Mouse (Mus musculus) lung, embryonic 16.5 days (tissue): ENCODE data around the gene Wnk4. TPM values are rescaled to one million over a fixed set of nuclear protein-coding genes. Genes with fewer than 3 reads are reported as not detected.

Experiments used
- ATAC-seq: fragments of 200-750 bp; cut with Nextera tagmentation; 2 replicates; pipeline ENCODE4 v1.8.0; 2017; ENCODE audit warnings: low read depth, mild to moderate bottlenecking, moderate library complexity
- H3K27ac ChIP-seq: fragments of 300-500 bp; sonication (generic); 2 replicates; pipeline ENCODE4 v1.5.1; 2014; ENCODE audit warnings: mild to moderate bottlenecking, control low read depth, low read length
- H3K27me3 ChIP-seq: fragments of 300-500 bp; sonication (generic); 2 replicates; pipeline ENCODE4 v1.6.1; 2014; ENCODE audit warnings: low read depth, low read length, mixed read lengths; ENCODE audit not compliant: control insufficient read depth, insufficient read depth
- H3K36me3 ChIP-seq: fragments of 300-500 bp; sonication (generic); 2 replicates; pipeline ENCODE4 v1.6.1; 2014; ENCODE audit warnings: low read length; ENCODE audit not compliant: control insufficient read depth, insufficient read depth
- H3K4me1 ChIP-seq: fragments of 300-500 bp; sonication (generic); replicated peaks from 2 replicates; pipeline ENCODE4 v1.6.1; 2014; ENCODE audit warnings: low read length, mixed read lengths; ENCODE audit not compliant: control insufficient read depth, insufficient read depth
- H3K4me2 ChIP-seq: fragments of 300-500 bp; sonication (generic); 2 replicates; pipeline ENCODE4 v1.6.1; 2014; ENCODE audit warnings: low read depth, low read length, control low read depth
- H3K4me3 ChIP-seq: fragments of 300-500 bp; sonication (generic); 2 replicates; pipeline ENCODE4 v1.5.1; 2014; ENCODE audit warnings: mild to moderate bottlenecking, low read length, control low read depth
- H3K9ac ChIP-seq: fragments of 300-500 bp; sonication (generic); 2 replicates; pipeline ENCODE4 v1.6.1; 2014; ENCODE audit warnings: low read length, control low read depth
- H3K9me3 ChIP-seq: fragments of 300-500 bp; sonication (generic); 2 replicates; pipeline ENCODE4 v1.6.1; 2016; ENCODE audit warnings: low read length; ENCODE audit not compliant: control insufficient read depth
- WGBS: fragments of 180-500 bp; shearing (Covaris S2); extraction: QIAGEN DNeasy Blood & Tissue Kit; methylation state at CpG from one replicate; pipeline ENCODE4 v1.1.7; 2014; 5-methylcytosine and 5-hydroxymethylcytosine counted together
- polyA plus RNA-seq: library from polyadenylated mRNA; unstranded; fragments of >200 nt; fragmentation: Nextera tagmentation; extraction: Ambion mirVana; gene quantifications from 2 replicates; pipeline ENCODE4 v1.2.1, GENCODE M21; 2015

Wnk4 gene
- polyA plus RNA-seq, 1 experiment from 2014 or later = 5.8 TPM

DNA sequence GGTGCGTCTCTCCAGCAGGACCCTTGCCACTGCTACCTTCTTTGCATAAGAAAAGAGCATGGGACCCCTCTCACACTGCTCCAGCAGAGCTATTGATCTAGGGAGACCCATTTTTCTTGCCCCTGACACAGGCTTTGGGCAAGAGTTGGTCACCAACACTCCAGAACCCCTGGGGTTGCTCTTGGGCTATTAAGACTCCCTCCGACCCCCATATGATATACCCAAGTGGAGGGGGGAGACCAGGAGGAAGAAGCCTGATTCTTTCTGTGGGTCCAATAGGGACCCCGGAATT lies 3.6 kb downstream of the Wnk4 start:
- Histone ChIP-seq H3K9ac (no peak overlapping the region), H3K27me3 (peaks cover 35% of the 10 kb centered on the region), H3K27ac (no peak overlapping the region), H3K4me2 (no peak overlapping the region), H3K4me3 (no peak overlapping the region), H3K36me3 (peaks cover under 1% of the 10 kb centered on the region), H3K4me1 (peaks cover 35% of the 10 kb centered on the region), H3K9me3 (no peaks in the 10 kb centered on the region)
- WGBS = 38% methylated on average over 3 of the region's 3 CpGs
- ATAC-seq = no peak

DNA sequence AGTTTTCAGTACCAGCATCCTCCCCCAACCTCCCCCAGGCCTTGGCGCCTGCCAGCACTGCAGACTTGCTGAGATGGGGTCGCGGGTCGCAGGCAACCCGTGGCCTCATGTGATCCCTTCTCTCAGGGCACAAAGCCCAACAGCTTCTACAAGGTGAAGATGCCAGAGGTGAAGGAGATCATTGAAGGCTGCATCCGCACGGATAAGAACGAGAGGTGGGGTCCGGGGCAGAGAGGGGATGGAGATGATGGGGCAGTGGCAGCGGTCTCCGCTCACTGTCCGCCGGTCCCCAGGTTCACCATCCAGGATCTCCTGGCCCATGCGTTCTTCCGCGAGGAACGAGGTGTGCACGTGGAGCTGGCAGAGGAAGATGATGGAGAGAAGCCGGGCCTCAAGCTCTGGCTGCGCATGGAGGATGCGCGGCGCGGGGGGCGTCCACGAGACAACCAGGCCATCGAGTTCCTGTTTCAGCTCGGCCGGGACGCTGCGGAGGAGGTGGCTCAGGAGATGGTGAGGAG lies 4.6 kb downstream of the Wnk4 start:
- H3K4me3 ChIP-seq = peak overlapping the region; percentile 33
- no peak for ATAC-seq
- peak overlapping the region; percentile 46; the same call in 1 of the 2 replicates for H3K9ac ChIP-seq
- H3K9me3 ChIP-seq = no peaks in the 10 kb centered on the region
- peak overlapping the region; percentile 54 for H3K4me2 ChIP-seq
- H3K36me3 ChIP-seq = no peaks in the 10 kb centered on the region
- 8% methylated on average over 31 of the region's 31 CpGs for WGBS
- H3K27ac ChIP-seq = no peak overlapping the region
- peaks cover 35% of the 10 kb centered on the region for H3K27me3 ChIP-seq
- peaks cover 32% of the 10 kb centered on the region for H3K4me1 ChIP-seq

DNA sequence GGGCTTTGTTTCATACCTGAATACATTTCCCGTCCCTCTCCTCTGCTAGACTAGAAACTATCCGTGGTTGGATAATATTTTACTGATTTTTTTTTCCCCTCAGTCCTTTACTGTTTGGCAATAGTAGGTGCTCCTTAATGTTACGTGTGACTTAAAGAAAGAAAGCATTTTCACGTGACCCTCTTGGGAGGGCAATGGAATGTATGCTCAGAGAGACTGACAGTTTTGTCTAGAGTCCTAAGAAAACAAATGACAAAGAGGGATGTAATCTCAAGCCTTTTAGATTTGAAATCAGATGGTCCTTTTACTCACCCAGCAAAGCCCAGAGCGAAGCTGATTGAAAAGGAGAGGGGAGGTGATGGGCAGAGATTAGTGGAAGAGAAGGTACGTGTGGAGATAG lies 5.5 kb downstream of the Wnk4 start:
- Histone ChIP-seq H3K36me3 (no peaks in the 10 kb centered on the region), H3K4me3 (no peak overlapping the region), H3K4me2 (no peak overlapping the region), H3K27ac (no peak overlapping the region), H3K4me1 (peaks cover 27% of the 10 kb centered on the region), H3K9me3 (no peaks in the 10 kb centered on the region), H3K27me3 (peaks cover 35% of the 10 kb centered on the region), H3K9ac (no peak overlapping the region)
- 34% methylated on average over 6 of the region's 6 CpGs for WGBS
- ATAC-seq = no peak

DNA sequence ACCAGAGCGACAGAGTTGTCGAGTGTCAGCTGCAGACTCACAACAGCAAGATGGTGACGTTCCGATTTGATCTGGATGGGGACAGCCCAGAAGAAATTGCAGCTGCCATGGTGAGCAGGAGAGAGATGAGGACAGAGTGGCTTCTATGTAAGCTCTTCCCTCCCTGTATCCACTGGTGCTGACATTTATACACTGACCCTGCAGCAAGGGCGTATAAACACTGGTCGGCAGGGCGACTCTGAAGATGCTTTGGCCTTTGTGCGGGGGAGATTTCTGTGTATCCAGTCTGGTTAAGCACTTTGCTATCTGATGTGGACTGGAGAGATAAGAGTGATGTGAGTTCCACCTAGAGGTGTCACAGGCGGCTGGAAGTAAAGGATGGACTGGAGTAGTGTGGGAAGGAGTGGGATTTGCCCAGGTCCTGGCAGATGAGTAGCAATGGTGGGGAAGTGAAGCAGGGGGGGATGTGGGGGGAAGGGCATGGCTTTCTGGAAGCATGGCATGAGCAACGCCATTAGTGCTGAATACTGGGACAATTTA lies 9.3 kb downstream of the Wnk4 start:
- no peak overlapping the region for H3K27ac ChIP-seq
- H3K4me2 ChIP-seq = 0 out of 2 replicates have a peak overlapping the region, but pooled peaks have one; percentile 5
- H3K4me3 ChIP-seq = no peak overlapping the region
- WGBS = 8% methylated on average over 10 of the region's 10 CpGs
- no peak for ATAC-seq
- H3K36me3 ChIP-seq = no peaks in the 10 kb centered on the region
- peaks cover 10% of the 10 kb centered on the region for H3K27me3 ChIP-seq
- peak overlapping the region; percentile 42 for H3K9ac ChIP-seq
- peaks cover 12% of the 10 kb centered on the region for H3K4me1 ChIP-seq
- H3K9me3 ChIP-seq = no peaks in the 10 kb centered on the region

DNA sequence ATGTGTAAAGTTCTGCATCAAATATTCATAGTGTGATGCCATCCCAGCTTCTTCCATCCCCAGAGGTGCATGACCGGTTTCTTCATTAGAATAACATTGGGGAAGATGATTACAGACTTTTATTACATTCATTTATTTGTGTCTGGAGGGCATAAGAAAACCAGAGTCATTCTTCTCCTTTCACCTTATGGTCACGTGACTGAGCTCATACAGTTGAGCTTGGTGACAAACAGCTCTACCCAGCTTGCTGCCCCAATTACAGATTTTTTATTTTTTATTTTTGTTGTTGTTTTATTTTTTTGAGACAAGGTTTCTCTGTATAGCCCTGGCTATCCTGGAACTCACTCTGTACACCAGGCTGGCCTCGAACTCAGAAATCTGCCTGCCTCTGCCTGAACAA lies 12.1 kb downstream of the Wnk4 start:
- ATAC-seq = no peak
- Histone ChIP-seq H3K9ac (no peak overlapping the region), H3K36me3 (no peaks in the 10 kb centered on the region), H3K4me3 (no peak overlapping the region), H3K27me3 (no peaks in the 10 kb centered on the region), H3K4me1 (peaks cover 18% of the 10 kb centered on the region), H3K4me2 (no peak overlapping the region), H3K9me3 (no peaks in the 10 kb centered on the region), H3K27ac (no peak overlapping the region)
- 81% methylated on average over 3 of the region's 3 CpGs for WGBS

DNA sequence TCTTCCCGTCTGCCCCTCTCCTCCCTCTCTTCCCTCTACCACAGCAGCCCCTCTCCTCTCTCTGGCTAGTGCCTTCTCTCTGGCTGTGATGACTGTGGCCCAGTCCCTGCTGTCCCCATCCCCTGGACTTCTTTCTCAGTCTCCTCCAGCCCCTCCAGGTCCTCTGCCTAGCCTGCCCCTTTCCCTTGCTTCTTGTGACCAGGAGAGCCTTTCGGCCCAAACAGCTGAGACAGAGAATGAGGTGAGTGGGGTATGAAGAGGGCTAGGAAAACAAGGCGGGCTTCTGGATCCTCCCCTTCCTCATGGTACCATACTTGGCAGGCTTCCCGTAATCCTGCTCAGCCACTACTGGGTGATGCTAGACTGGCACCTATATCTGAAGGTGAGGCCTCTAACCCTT lies 14.9 kb downstream of the Wnk4 start:
- H3K27me3 ChIP-seq = no peaks in the 10 kb centered on the region
- peaks cover 26% of the 10 kb centered on the region for H3K4me1 ChIP-seq
- H3K9me3 ChIP-seq = no peaks in the 10 kb centered on the region
- ATAC-seq = no peak
- no peaks in the 10 kb centered on the region for H3K36me3 ChIP-seq
- no peak overlapping the region for H3K4me3 ChIP-seq
- H3K27ac ChIP-seq = no peak overlapping the region
- H3K9ac ChIP-seq = no peak overlapping the region
- WGBS = 51% methylated on average over 4 of the region's 4 CpGs
- H3K4me2 ChIP-seq = no peak overlapping the region

DNA sequence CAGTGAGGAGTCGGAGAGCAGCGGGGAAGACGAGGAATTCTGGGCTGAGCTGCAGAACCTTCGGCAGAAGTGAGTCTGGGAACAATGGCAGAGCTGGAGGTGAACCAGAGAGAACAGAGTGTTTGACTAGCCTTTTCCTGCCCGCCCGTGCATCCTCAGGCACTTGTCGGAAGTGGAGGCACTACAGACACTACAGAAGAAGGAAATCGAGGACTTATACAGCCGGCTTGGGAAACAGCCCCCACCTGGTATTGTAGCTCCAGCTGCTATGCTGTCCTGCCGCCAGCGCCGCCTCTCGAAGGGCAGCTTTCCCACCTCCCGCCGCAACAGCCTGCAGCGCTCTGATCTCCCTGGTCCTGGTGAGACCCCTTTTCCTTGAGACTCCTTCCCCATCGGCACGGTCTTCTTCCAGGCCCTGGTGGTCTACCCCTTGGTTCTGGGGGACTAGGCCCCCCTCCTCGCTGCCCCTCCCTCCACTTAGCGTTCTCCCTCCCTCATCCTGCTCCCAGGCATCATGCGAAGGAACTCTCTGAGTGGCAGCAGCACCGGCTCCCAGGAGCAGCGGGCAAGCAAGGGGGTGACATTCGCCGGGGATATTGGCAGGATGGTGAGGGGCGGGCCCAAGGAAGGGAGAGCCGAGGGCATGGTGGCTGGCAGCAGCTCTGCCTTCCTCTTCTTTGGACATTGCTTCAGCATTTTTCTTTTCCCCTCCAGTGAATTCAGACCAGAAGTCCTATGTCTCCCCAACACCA lies 16.1 kb downstream of the Wnk4 start:
- Histone ChIP-seq H3K4me1 (peaks cover 26% of the 10 kb centered on the region), H3K4me2 (peak overlapping the region; percentile 84), H3K9me3 (no peaks in the 10 kb centered on the region), H3K27ac (no peak overlapping the region), H3K4me3 (no peak overlapping the region), H3K27me3 (no peaks in the 10 kb centered on the region), H3K9ac (peak overlapping the region; percentile 23; the same call in 1 of the 2 replicates), H3K36me3 (no peaks in the 10 kb centered on the region)
- no peak for ATAC-seq
- WGBS = 25% methylated on average over 27 of the region's 27 CpGs

DNA sequence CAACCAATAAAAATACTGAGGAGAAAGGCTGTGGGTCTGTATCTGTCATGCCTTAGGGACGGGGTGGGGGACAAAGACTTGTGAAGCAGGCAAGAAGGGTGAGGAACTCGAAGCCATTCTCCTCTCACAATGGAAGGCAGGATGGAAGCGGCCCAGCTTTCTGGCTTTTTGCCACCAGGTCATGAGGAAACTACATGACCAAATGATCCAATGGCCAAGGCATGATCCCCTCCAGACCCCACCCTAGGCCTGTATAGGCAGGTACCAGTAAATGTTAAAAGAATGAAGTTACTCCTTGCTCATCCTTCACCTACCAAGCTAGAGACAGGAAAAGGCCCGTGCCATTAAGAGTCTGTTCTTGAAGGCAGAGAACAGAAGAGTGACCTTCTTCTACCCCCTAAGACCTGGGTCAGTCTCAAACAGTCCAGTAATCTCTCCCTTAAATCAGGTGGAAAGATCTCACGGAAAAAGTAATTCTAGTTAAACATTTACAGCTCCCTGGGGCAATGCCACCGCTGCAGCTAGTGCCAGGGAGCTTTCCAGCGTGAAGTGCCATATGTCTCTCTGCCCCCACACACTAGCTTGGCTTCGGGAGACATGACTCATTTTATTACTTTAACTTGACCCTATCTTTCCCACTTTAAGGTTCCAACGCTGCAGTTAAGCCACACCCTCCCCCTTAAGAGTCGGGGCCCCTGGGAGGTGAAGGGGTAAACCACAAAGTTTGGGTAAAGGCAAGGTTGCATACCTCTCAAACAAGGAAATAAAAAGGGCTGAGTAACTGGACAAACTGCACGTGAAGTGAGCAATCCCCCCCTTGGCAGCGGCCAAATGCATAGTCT lies 17.2 kb downstream of the Wnk4 start:
- no peaks in the 10 kb centered on the region for H3K36me3 ChIP-seq
- H3K9me3 ChIP-seq = no peaks in the 10 kb centered on the region
- peaks cover 26% of the 10 kb centered on the region for H3K4me1 ChIP-seq
- no peaks in the 10 kb centered on the region for H3K27me3 ChIP-seq
- H3K4me2 ChIP-seq = peak overlapping the region; percentile 84
- WGBS = 42% methylated on average over 12 of the region's 12 CpGs
- peak overlapping the region; percentile 85 for H3K4me3 ChIP-seq
- peak overlapping the region; percentile 72 for H3K27ac ChIP-seq
- ATAC-seq = peak; percentile 30
- peak overlapping the region; percentile 86 for H3K9ac ChIP-seq
